Mouse (Mus musculus): Measurements from ENCODE around the gene Efhc2.

DNA sequence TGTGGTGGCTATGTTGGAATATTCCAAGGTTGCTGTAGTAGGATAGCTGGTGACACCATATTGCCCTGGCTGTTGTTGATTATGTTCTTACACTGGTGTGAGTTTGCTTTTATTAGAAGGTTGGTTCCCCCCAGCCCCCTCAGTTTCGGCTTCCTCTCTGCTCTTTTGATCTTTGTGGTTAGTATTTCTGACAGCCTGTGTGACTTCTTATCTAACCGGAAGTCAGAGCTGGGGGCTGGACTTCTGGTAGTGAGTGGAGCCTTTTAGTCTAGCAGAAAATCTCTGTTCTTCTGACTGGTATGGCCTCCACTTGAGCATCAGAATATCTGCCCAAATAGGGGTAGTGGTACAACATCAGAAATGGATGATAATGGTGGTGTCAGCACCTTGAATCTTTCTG lies 45.9 kb upstream of the Efhc2 start:
- no peak for TF ChIP-seq CTCF (IDR thresholded peaks at IDR 0.05; ENCODE audit: low read depth)
- TF ChIP-seq EP300 (IDR thresholded peaks at IDR 0.05; ENCODE audit: low read depth) = no peak

Measured in liver, embryonic 14.5 days (tissue).